Mouse (Mus musculus) B cell, adult 2 months (primary cell): Measurements from ENCODE around the gene Olfr576.

Experiments
- DNase-seq, 2 experiments: peaks; one replicate each; pipeline ENCODE4 v3.0.0; 2022

Olfr576 gene

DNA sequence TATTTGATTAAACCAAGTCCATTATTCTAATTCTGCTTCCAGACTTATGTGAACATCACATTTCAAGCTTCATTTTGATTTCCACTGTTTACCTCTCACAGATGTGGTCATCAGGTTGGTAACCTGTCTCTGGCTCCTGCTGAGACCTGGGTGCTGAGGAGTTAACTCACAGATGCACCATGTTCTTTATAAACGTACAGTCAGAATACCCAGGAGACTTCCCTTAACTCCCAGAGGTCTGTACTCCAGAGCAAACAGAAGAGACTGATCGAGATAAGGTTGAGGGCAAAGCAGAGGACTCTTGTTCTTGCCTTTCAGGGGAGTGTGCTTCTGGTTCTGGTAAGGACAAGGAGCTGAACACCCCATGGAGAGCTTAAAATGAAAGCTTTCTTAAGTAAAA is at the start of gene Olfr576:
Gene Olfr576 (plus strand): TSS at position 301 of the 400 bp plus-strand sequence.
- no peak for DNase-seq

DNA sequence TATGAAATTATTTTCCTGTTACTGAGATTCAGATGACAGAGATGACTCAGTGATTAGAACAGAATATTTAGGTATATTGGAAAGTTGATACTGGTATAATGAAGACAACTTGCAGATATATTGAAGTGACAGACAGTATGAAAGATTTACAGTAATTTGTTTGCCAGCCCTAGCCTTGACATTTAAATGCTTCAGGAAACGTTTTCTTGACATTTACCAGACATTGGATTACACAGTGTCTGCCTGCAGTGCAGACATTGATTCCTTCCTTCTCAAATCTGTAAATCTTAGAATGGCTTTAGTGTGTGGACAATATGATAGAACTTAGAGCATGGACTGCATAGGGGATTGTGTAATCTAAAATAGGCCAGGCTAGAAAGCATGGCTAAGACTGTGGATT is 47.2 kb upstream of the Olfr576 start:
- no peak for DNase-seq

GRCm38 (mm10) chr7:102916405-102916804 is 46.1 kb upstream of the Olfr576 start:
- DNase-seq: no peak

DNA sequence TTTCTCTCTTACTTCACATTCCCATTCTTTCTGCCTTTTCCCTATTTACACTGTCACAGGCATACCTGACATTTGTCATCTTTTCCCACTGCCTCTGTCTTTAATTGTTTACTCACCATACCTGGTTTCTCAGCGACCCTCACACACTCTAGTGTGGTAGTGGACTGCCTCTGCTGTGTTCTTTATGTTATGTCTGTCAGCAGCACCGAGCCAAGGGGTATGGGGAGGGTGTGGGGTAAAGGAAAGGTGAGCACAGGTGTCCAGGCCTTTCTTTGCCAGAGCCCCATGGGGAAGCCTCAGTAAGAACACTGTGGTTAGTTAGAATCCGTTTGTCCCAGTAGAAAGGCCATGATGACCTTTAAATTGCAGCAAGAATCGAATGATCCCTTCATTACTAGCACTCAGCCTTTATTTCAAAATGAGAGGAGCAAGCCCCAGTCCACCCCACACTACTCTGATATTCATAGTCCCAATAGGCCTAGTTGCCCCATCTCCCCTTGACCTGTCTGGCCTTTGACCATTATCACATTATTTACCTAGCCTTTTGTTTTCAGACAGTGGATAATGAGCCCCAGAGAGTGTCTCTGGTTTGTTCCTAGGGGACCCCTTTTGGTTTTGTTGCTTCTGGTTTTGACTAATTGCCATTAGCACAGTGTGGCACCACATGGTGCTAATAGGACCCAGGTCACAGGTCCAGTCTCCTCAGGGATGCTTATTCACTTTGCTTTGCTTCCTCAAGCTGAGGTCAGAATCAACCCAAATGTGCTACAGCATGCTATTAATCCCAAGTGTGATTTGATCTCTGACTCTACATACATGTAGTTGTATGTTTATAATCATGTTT is 45.2 kb upstream of the Olfr576 start, which contains the start of gene Olfr571:
Gene Olfr571 (minus strand): TSS at position 505 of the 844 bp plus-strand sequence.
- DNase-seq: no peak

- peak in 1 of 2 experiments; percentile 4 for DNase-seq
Measured at GRCm38 (mm10) chr7:102919632-102920031, 42.8 kb upstream of the Olfr576 start.

- no peak for DNase-seq
Measured at GRCm38 (mm10) chr7:102924109-102924508, 38.4 kb upstream of the Olfr576 start, which contains the start of gene Olfr572. Gene Olfr572 (plus strand): TSS chr7:102924409.

DNA sequence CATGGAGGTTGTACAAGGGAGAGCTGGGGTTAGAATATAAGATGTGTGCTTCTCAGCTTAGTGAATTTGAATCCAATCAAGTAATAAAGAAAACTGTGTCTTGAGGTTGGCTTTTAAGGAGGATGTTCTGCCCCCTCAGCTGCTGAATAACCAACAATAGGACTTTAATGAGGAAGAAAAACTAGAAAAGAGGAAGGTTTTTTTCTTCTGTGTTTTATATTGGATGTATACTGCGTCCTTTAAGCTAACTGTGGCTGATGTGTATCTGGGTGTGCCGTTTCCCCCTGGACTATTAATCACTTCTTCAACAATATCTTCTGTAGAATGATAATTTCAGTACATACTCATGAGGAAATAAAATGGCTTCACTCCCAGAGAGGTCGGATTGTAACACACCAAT is 35.4 kb upstream of the Olfr576 start:
- DNase-seq: no peak

- DNase-seq: no peak
Measured at GRCm38 (mm10) chr7:102942475-102942874, 20.0 kb upstream of the Olfr576 start, which contains the start of gene Olfr573-ps1. Gene Olfr573-ps1 (minus strand): TSS chr7:102942575.

DNA sequence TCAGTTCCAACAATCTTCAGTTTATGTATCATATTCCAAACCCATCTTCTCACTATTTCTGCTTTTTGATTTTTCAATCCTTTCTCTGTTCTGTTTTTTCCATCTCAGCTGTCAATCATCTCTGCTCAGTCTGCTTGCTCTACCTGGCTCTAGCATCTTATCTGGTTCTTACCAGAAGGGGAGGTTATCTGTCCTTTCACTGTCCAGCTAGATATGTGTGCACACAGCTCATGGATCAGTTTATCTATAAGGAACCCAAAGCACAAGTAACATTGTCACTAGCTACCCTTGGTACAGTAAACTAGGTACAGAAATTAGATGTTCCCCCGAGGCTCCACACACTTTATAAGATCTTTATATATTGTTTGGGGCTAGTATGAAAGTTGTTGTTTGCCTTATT is 19.0 kb upstream of the Olfr576 start:
- DNase-seq: no peak

GRCm38 (mm10) chr7:102948167-102948566 is 14.3 kb upstream of the Olfr576 start, which contains the start of gene Olfr574:
Gene Olfr574 (plus strand): TSS chr7:102948467.
- no peak for DNase-seq

GRCm38 (mm10) chr7:102950732-102951131 is 11.7 kb upstream of the Olfr576 start:
- DNase-seq: no peak

DNA sequence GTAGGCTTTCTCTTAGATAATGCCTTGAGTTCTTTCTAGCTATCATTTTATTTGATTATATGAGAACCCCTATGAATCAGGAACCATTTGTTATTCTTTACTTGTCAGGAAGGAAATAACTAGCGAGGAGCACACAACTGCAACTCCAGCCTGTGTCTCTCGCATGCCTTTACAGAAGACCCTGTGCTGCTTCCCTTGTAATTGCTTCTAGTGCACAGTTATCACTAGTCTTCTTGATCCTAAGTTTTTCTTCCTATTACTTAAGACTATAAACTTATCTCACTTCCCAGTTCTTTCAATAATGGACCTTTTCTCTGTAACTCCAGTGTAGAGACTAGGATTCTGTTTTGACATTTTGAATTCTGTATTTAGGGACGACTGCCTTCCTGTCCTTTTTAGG is 4.3 kb upstream of the Olfr576 start:
- no peak for DNase-seq

DNA sequence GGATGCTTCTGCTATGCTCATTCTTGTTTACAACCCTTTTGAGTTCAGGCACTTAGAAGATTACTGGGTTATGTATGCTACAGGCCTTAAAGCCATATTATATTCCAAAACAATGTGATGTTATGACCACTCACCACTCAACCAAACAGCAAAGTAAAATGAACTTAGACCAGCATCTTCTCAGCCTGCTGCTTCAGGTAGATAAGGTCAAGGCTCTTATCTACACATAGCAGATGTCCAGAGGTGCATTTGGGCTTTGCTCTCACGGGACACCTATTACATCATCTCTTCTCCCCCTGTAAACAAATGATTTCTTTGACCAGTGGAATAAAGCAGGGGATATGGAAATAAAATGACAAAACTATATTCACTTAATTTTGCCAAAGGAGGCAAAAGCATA is 3.9 kb upstream of the Olfr576 start, which contains the start of gene Olfr575:
Gene Olfr575 (minus strand): TSS at position 183 of the 400 bp plus-strand sequence.
- DNase-seq: no peak

GRCm38 (mm10) chr7:102974399-102974798 is 11.9 kb downstream of the Olfr576 start:
- no peak for DNase-seq

DNA sequence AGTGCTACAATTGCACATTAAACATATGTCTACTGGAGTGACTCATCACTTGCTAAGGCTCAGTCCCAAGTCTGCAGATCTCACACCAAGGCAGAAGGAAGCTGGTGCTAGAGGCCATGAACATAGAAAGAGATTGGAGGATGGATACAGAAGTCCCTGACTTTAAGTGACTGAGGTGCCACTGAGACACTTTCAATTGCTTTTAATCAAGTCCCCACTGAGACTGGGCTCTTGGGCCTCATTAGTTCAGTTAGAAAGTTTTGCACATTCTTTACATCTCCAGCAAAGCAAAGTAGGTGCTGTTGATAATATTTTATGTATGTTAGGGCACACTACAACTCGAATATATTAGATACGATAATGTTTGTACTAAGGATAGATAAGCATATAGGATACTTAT is 13.4 kb downstream of the Olfr576 start, which contains the start of gene Olfr577:
Gene Olfr577 (minus strand): TSS at position 101 of the 400 bp plus-strand sequence.
- DNase-seq: no peak

DNA sequence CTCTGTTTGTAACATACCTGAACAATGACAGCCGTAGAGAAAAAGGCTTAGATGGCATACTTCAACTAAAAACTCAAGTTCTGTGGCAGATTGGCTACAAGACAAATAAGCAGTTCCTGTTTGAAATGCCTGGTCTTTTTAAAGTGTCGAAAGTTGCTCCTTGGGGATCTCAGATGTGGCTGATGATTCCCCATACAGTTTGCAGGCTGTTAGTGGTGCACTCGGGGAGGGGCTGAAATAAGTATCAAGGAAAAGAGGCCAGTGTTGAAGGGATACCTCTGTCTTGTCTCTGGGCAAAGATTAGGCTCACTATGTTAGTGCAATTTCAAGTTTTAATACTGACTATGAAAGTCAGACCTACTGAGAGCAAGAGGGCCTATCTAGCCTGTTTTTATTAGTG is 26.8 kb downstream of the Olfr576 start, which contains the start of gene Olfr578:
Gene Olfr578 (minus strand): TSS at position 101 of the 400 bp plus-strand sequence.
- no peak for DNase-seq
